Mouse (Mus musculus) 416B (cell line): ENCODE results near the gene Yipf2.
"Not testable (repeated sequence)": the region's sequence is repeated elsewhere in the genome, so short reads cannot be mapped to it uniquely, and the experiment has no call there.

Experiments used
- DNase-seq: peaks from one replicate; pipeline ENCODE4 v3.0.0; 2011; ENCODE audit warnings: low read depth

Yipf2 gene

GRCm38 (mm10) chr9:21598198-21598597, 5.6 kb upstream of the Yipf2 start:
- peak; percentile 68 for DNase-seq

GRCm38 (mm10) chr9:21594838-21595237, 2.2 kb upstream of the Yipf2 start:
- no peak for DNase-seq

- DNase-seq = not testable (repeated sequence)
Observed at GRCm38 (mm10) chr9:21594350-21594749, 1.7 kb upstream of the Yipf2 start.

GRCm38 (mm10) chr9:21593122-21593721, 594 bp upstream of the Yipf2 start:
- DNase-seq = peak; percentile 61

GRCm38 (mm10) chr9:21591831-21592702, 561 bp downstream of the Yipf2 start:
- DNase-seq = no peak

- no peak for DNase-seq
Observed at GRCm38 (mm10) chr9:21591127-21591830, 1.3 kb downstream of the Yipf2 start.

GRCm38 (mm10) chr9:21589538-21589937, 3.1 kb downstream of the Yipf2 start:
- no peak for DNase-seq

- no peak for DNase-seq
Observed at GRCm38 (mm10) chr9:21588350-21588749, 4.3 kb downstream of the Yipf2 start.

- DNase-seq = no peak
Observed at GRCm38 (mm10) chr9:21587678-21588349, 4.8 kb downstream of the Yipf2 start.

- no peak for DNase-seq
Observed at GRCm38 (mm10) chr9:21585401-21585800, 7.2 kb downstream of the Yipf2 start.

- no peak for DNase-seq
Observed at GRCm38 (mm10) chr9:21578226-21578625, 14.4 kb downstream of the Yipf2 start.

- DNase-seq = no peak
Observed at GRCm38 (mm10) chr9:21576286-21576685, 16.3 kb downstream of the Yipf2 start.

- DNase-seq = no peak
Observed at GRCm38 (mm10) chr9:21575253-21575652, 17.4 kb downstream of the Yipf2 start.

- DNase-seq = no peak
Observed at GRCm38 (mm10) chr9:21574012-21574801, 18.4 kb downstream of the Yipf2 start.

GRCm38 (mm10) chr9:21568657-21569255, 23.9 kb downstream of the Yipf2 start:
- no peak for DNase-seq

- no peak for DNase-seq
Observed at GRCm38 (mm10) chr9:21567051-21567450, 25.6 kb downstream of the Yipf2 start.

- no peak for DNase-seq
Observed at GRCm38 (mm10) chr9:21566538-21566937, 26.1 kb downstream of the Yipf2 start.

- DNase-seq = no peak
Observed at GRCm38 (mm10) chr9:21565004-21565586, 27.5 kb downstream of the Yipf2 start.

- peak; percentile 45 for DNase-seq
Observed at GRCm38 (mm10) chr9:21564420-21564819, 28.2 kb downstream of the Yipf2 start.

- DNase-seq = no peak
Observed at GRCm38 (mm10) chr9:21559151-21559550, 33.5 kb downstream of the Yipf2 start.

- DNase-seq = no peak
Observed at GRCm38 (mm10) chr9:21558366-21558765, 34.3 kb downstream of the Yipf2 start.
